Mouse (Mus musculus) liver, embryonic 15.5 days (tissue): ENCODE data around the gene Gtse1. TPM values are rescaled to one million over a fixed set of nuclear protein-coding genes. Genes with fewer than 3 reads are reported as not detected.

Experiments
- ATAC-seq: fragments of 200-750 bp; cut with Nextera tagmentation; 2 replicates; pipeline ENCODE4 v1.8.0; 2017; ENCODE audit warnings: moderate number of reproducible peaks, mild to moderate bottlenecking, moderate library complexity; ENCODE audit not compliant: insufficient read depth
- H3K27ac ChIP-seq: fragments of 300-500 bp; sonication (generic); replicated peaks from 2 replicates; pipeline ENCODE4 v1.5.1; 2015; ENCODE audit warnings: mild to moderate bottlenecking, inconsistent platforms
- H3K27me3 ChIP-seq: fragments of 300-500 bp; sonication (generic); 2 replicates; pipeline ENCODE4 v1.6.1; 2015; ENCODE audit warnings: mild to moderate bottlenecking, inconsistent platforms
- H3K36me3 ChIP-seq: fragments of 300-500 bp; sonication (generic); replicated peaks from 2 replicates; pipeline ENCODE4 v1.6.1; 2015; ENCODE audit warnings: moderate library complexity, mild to moderate bottlenecking, inconsistent platforms
- H3K4me1 ChIP-seq: fragments of 300-500 bp; sonication (generic); replicated peaks from 2 replicates; pipeline ENCODE4 v1.6.1; 2015; ENCODE audit warnings: inconsistent platforms
- H3K4me2 ChIP-seq: fragments of 300-500 bp; sonication (generic); 2 replicates; pipeline ENCODE4 v1.6.1; 2015; ENCODE audit warnings: moderate library complexity, mild to moderate bottlenecking, inconsistent platforms
- H3K4me3 ChIP-seq: fragments of 300-500 bp; sonication (generic); replicated peaks from 2 replicates; pipeline ENCODE4 v1.5.1; 2015; ENCODE audit warnings: mild to moderate bottlenecking, inconsistent platforms
- H3K9ac ChIP-seq: fragments of 300-500 bp; sonication (generic); 2 replicates; pipeline ENCODE4 v1.6.1; 2015; ENCODE audit warnings: moderate library complexity, mild to moderate bottlenecking, inconsistent platforms
- H3K9me3 ChIP-seq: fragments of 300-500 bp; sonication (generic); replicated peaks from 2 replicates; pipeline ENCODE4 v1.6.1; 2016; ENCODE audit warnings: inconsistent platforms
- WGBS: fragments of 180-500 bp; shearing (Covaris S2); methylation state at CpG from one replicate; pipeline ENCODE4 v1.1.7; 2015; ENCODE audit warnings: mixed read lengths; ENCODE audit not compliant: insufficient replicate concordance; 5-methylcytosine and 5-hydroxymethylcytosine counted together
- polyA plus RNA-seq: library from polyadenylated mRNA; unstranded; fragments of >200 nt; fragmentation: Nextera tagmentation; extraction: Ambion mirVana; gene quantifications from 2 replicates; pipeline ENCODE4 v1.2.1, GENCODE M21; 2015

Gene Gtse1
- polyA plus RNA-seq, result 24.2 and 25.0 TPM in 2 replicates

- H3K27me3 ChIP-seq, result no peaks in the 10 kb centered on the region
- H3K36me3 ChIP-seq, result peaks cover 37% of the 10 kb centered on the region
- peak within 1 kb of the TSS; percentile 79 for H3K4me2 ChIP-seq
- H3K9me3 ChIP-seq, result no peaks in the 10 kb centered on the region
- H3K27ac ChIP-seq, result peak within 1 kb of the TSS; percentile 76
- peak within 1 kb of the TSS; percentile 87 for H3K4me3 ChIP-seq
- peak within 1 kb of the TSS; percentile 83 for H3K9ac ChIP-seq
- ATAC-seq, result peak; percentile 98
- peaks cover 42% of the 10 kb centered on the region for H3K4me1 ChIP-seq
- under 1% methylated on average over 42 of the region's 42 CpGs for WGBS
Observed at GRCm38 (mm10) chr15:85859490-85860031, at the start of gene Gtse1. TSS of gene Gtse1 (plus strand) at chr15:85859745.

GRCm38 (mm10) chr15:85810462-85810805 is 49.1 kb upstream of the Gtse1 start:
- Histone ChIP-seq H3K9me3 (no peaks in the 10 kb centered on the region), H3K9ac (peak overlapping the region; percentile 87), H3K27ac (peak overlapping the region; percentile 92), H3K4me1 (peaks cover 43% of the 10 kb centered on the region), H3K4me3 (peak overlapping the region; percentile 83), H3K4me2 (peak overlapping the region; percentile 92), H3K27me3 (no peaks in the 10 kb centered on the region), H3K36me3 (no peaks in the 10 kb centered on the region)
- no peak for ATAC-seq
- WGBS, result 69% methylated on average over 5 of the region's 5 CpGs

GRCm38 (mm10) chr15:85810806-85811521 is 48.6 kb upstream of the Gtse1 start:
- H3K4me3 ChIP-seq, result peak overlapping the region; percentile 83
- no peaks in the 10 kb centered on the region for H3K27me3 ChIP-seq
- 1% methylated on average over 36 of the region's 36 CpGs for WGBS
- H3K27ac ChIP-seq, result peak overlapping the region; percentile 92
- H3K9me3 ChIP-seq, result no peaks in the 10 kb centered on the region
- peak overlapping the region; percentile 87 for H3K9ac ChIP-seq
- H3K4me2 ChIP-seq, result peak overlapping the region; percentile 92
- H3K4me1 ChIP-seq, result peaks cover 43% of the 10 kb centered on the region
- no peaks in the 10 kb centered on the region for H3K36me3 ChIP-seq
- ATAC-seq, result peak; percentile 86

GRCm38 (mm10) chr15:85811535-85812277 is 47.8 kb upstream of the Gtse1 start, which contains the start of gene Cdpf1:
TSS of gene Cdpf1 (minus strand) at chr15:85811697.
- Histone ChIP-seq H3K27ac (peak within 1 kb of the TSS; percentile 92), H3K9me3 (no peaks in the 10 kb centered on the region), H3K36me3 (no peaks in the 10 kb centered on the region), H3K27me3 (peaks cover 1% of the 10 kb centered on the region; the same call in 1 of the 2 replicates), H3K4me2 (peak within 1 kb of the TSS; percentile 92), H3K4me1 (peaks cover 43% of the 10 kb centered on the region), H3K9ac (peak within 1 kb of the TSS; percentile 87), H3K4me3 (peak within 1 kb of the TSS; percentile 83)
- WGBS, result 2% methylated on average over 36 of the region's 36 CpGs
- peak; percentile 91 for ATAC-seq

GRCm38 (mm10) chr15:85813428-85813827 is 46.1 kb upstream of the Gtse1 start:
- Histone ChIP-seq H3K36me3 (no peaks in the 10 kb centered on the region), H3K9me3 (peaks cover 3% of the 10 kb centered on the region; the same call in 1 of the 2 replicates), H3K9ac (no peak overlapping the region), H3K27me3 (peaks cover 4% of the 10 kb centered on the region; the same call in 1 of the 2 replicates), H3K4me2 (peak overlapping the region; percentile 14; the same call in 1 of the 2 replicates), H3K27ac (no peak overlapping the region), H3K4me1 (peaks cover 43% of the 10 kb centered on the region), H3K4me3 (no peak overlapping the region)
- no peak for ATAC-seq
- WGBS, result 40% methylated on average over 10 of the region's 10 CpGs

- Histone ChIP-seq H3K4me1 (peaks cover 14% of the 10 kb centered on the region), H3K27ac (no peak within 1 kb of the TSS), H3K4me2 (peak within 1 kb of the TSS; percentile 81), H3K27me3 (peaks cover 48% of the 10 kb centered on the region), H3K9me3 (peaks cover 3% of the 10 kb centered on the region; the same call in 1 of the 2 replicates), H3K9ac (peak within 1 kb of the TSS; percentile 46; the same call in 1 of the 2 replicates), H3K4me3 (peak within 1 kb of the TSS; percentile 53), H3K36me3 (no peaks in the 10 kb centered on the region)
- ATAC-seq, result peak; percentile 70
- WGBS, result 1% methylated on average over 65 of the region's 65 CpGs
Observed at GRCm38 (mm10) chr15:85821203-85822010, 38.1 kb upstream of the Gtse1 start, which contains the start of gene Pkdrej. TSS of gene Pkdrej (minus strand) at chr15:85821734.

- no peak overlapping the region for H3K27ac ChIP-seq
- peak overlapping the region; percentile 53 for H3K4me3 ChIP-seq
- peak overlapping the region; percentile 81 for H3K4me2 ChIP-seq
- H3K9ac ChIP-seq, result no peak overlapping the region
- H3K4me1 ChIP-seq, result peaks cover 20% of the 10 kb centered on the region
- peaks cover 3% of the 10 kb centered on the region; the same call in 1 of the 2 replicates for H3K9me3 ChIP-seq
- 17% methylated on average over 4 of the region's 4 CpGs for WGBS
- H3K36me3 ChIP-seq, result no peaks in the 10 kb centered on the region
- peaks cover 44% of the 10 kb centered on the region for H3K27me3 ChIP-seq
- no peak for ATAC-seq
Observed at GRCm38 (mm10) chr15:85822011-85822359, 37.6 kb upstream of the Gtse1 start.

GRCm38 (mm10) chr15:85826676-85827075 is 32.9 kb upstream of the Gtse1 start:
- Histone ChIP-seq H3K36me3 (no peaks in the 10 kb centered on the region), H3K27me3 (peaks cover 21% of the 10 kb centered on the region), H3K27ac (peak overlapping the region; percentile 35; the same call in 1 of the 2 replicates), H3K9me3 (no peaks in the 10 kb centered on the region), H3K4me2 (peak overlapping the region; percentile 34), H3K4me3 (no peak overlapping the region), H3K9ac (no peak overlapping the region), H3K4me1 (peaks cover 25% of the 10 kb centered on the region)
- peak; percentile 74 for ATAC-seq
- 25% methylated on average over 5 of the region's 5 CpGs for WGBS

- no peak overlapping the region for H3K9ac ChIP-seq
- H3K27me3 ChIP-seq, result peaks cover 11% of the 10 kb centered on the region
- WGBS, result 53% methylated on average over 4 of the region's 4 CpGs
- no peak for ATAC-seq
- no peaks in the 10 kb centered on the region for H3K36me3 ChIP-seq
- H3K4me3 ChIP-seq, result no peak overlapping the region
- H3K27ac ChIP-seq, result no peak overlapping the region; the same call in 1 of the 2 replicates
- no peak overlapping the region for H3K4me2 ChIP-seq
- H3K4me1 ChIP-seq, result peaks cover 34% of the 10 kb centered on the region
- no peaks in the 10 kb centered on the region for H3K9me3 ChIP-seq
Observed at GRCm38 (mm10) chr15:85828071-85828470, 31.5 kb upstream of the Gtse1 start.

GRCm38 (mm10) chr15:85829470-85829869 is 30.1 kb upstream of the Gtse1 start:
- no peak overlapping the region for H3K9ac ChIP-seq
- no peak for ATAC-seq
- H3K27ac ChIP-seq, result peak overlapping the region; percentile 53
- no peak overlapping the region for H3K4me3 ChIP-seq
- no peaks in the 10 kb centered on the region for H3K9me3 ChIP-seq
- H3K4me1 ChIP-seq, result peaks cover 36% of the 10 kb centered on the region
- no peak overlapping the region for H3K4me2 ChIP-seq
- H3K27me3 ChIP-seq, result no peaks in the 10 kb centered on the region
- H3K36me3 ChIP-seq, result no peaks in the 10 kb centered on the region
- WGBS, result 62% methylated on average over 5 of the region's 5 CpGs
